Mouse (Mus musculus) adrenal gland, adult 8-10 months (tissue): ENCODE data around the gene Rpl10l. TPM values are rescaled to one million over a fixed set of nuclear protein-coding genes. Genes with fewer than 3 reads are reported as not detected.

Experiments
- DNase-seq: peaks from one replicate; pipeline ENCODE4 v3.0.0; 2022
- total RNA-seq, 4 experiments: library from RNA; stranded (reverse); gene quantifications; 2 replicates each; pipeline ENCODE4 v1.2.4; 2022

Rpl10l gene
- total RNA-seq: not detected

- DNase-seq: no peak
These were observed at the start of gene Rpl10l for GRCm38 (mm10) chr12:66283991-66284622. Rpl10l (minus strand) TSS chr12:66284401.

- DNase-seq: no peak
These were observed 8.3 kb downstream of the Rpl10l start for GRCm38 (mm10) chr12:66275890-66276289.

- no peak for DNase-seq
These were observed 38.6 kb downstream of the Rpl10l start for GRCm38 (mm10) chr12:66245461-66246099.

GRCm38 (mm10) chr12:66234158-66234557 is 50.0 kb downstream of the Rpl10l start:
- no peak for DNase-seq
